Mouse (Mus musculus) midbrain, embryonic 13.5 days (tissue): ENCODE measurements around the gene Csad. TPM values are rescaled to one million over a fixed set of nuclear protein-coding genes. Genes with fewer than 3 reads are reported as not detected.
"Not testable (repeated sequence)": the region's sequence is repeated elsewhere in the genome, so short reads cannot be mapped to it uniquely, and the experiment has no call there.

Experiments
- ATAC-seq: fragments of 200-750 bp; cut with Nextera tagmentation; 2 replicates; pipeline ENCODE4 v1.8.0; 2017; ENCODE audit warnings: mild to moderate bottlenecking, moderate TSS enrichment, moderate library complexity
- H3K27ac ChIP-seq: fragments of 300-500 bp; sonication (generic); 2 replicates; pipeline ENCODE4 v1.5.1; 2015; ENCODE audit warnings: inconsistent platforms, mild to moderate bottlenecking, moderate library complexity
- H3K27me3 ChIP-seq: fragments of 300-500 bp; sonication (generic); 2 replicates; pipeline ENCODE4 v1.6.1; 2015; ENCODE audit warnings: mild to moderate bottlenecking, inconsistent platforms
- H3K36me3 ChIP-seq: fragments of 300-500 bp; sonication (generic); 2 replicates; pipeline ENCODE4 v1.6.1; 2015; ENCODE audit warnings: mild to moderate bottlenecking, inconsistent platforms
- H3K4me1 ChIP-seq: fragments of 300-500 bp; sonication (generic); replicated peaks from 2 replicates; pipeline ENCODE4 v1.6.1; 2015; ENCODE audit warnings: inconsistent platforms
- H3K4me2 ChIP-seq: fragments of 300-500 bp; sonication (generic); replicated peaks from 2 replicates; pipeline ENCODE4 v1.6.1; 2015; ENCODE audit warnings: moderate library complexity, mild to moderate bottlenecking, inconsistent platforms
- H3K4me3 ChIP-seq: fragments of 300-500 bp; sonication (generic); replicated peaks from 2 replicates; pipeline ENCODE4 v1.5.1; 2015; ENCODE audit warnings: mild to moderate bottlenecking, inconsistent platforms
- H3K9ac ChIP-seq: fragments of 300-500 bp; sonication (generic); replicated peaks from 2 replicates; pipeline ENCODE4 v1.6.1; 2015; ENCODE audit warnings: mild to moderate bottlenecking, inconsistent platforms
- H3K9me3 ChIP-seq: fragments of 300-500 bp; sonication (generic); 2 replicates; pipeline ENCODE4 v1.6.1; 2016; ENCODE audit warnings: mild to moderate bottlenecking, inconsistent platforms
- WGBS: fragments of 180-500 bp; shearing (Covaris S2); methylation state at CpG from one replicate; pipeline ENCODE4 v1.1.7; 2015; 5-methylcytosine and 5-hydroxymethylcytosine counted together
- polyA plus RNA-seq: library from polyadenylated mRNA; unstranded; fragments of >200 nt; fragmentation: Nextera tagmentation; extraction: Ambion mirVana; gene quantifications from 2 replicates; pipeline ENCODE4 v1.2.1, GENCODE M21; 2015

Gene Csad
- polyA plus RNA-seq, 1 experiment from 2014 or later: 37.9 TPM

- ATAC-seq: no peak
- WGBS: 82% methylated on average over 17 of the region's 17 CpGs
- H3K27me3 ChIP-seq: peaks cover 8% of the 10 kb centered on the region; the same call in 1 of the 2 replicates
Measured at GRCm38 (mm10) chr15:102230408-102231321, 26.1 kb upstream of the Csad start.

GRCm38 (mm10) chr15:102225619-102226018 lies 21.1 kb upstream of the Csad start:
- ATAC-seq, H3K27ac ChIP-seq, H3K9ac ChIP-seq, H3K36me3 ChIP-seq, H3K4me3 ChIP-seq, H3K4me2 ChIP-seq, H3K9me3 ChIP-seq: not testable (repeated sequence)
- 79% methylated on average over 6 of the region's 6 CpGs for WGBS
- Histone ChIP-seq H3K4me1 (peaks cover 12% of the 10 kb centered on the region), H3K27me3 (peaks cover 41% of the 10 kb centered on the region)

More at GRCm38 (mm10) chr15:102230408-102231321, 26.1 kb upstream of the Csad start:
- Histone ChIP-seq H3K4me1 (peaks cover 7% of the 10 kb centered on the region), H3K9ac (no peak overlapping the region), H3K4me2 (no peak overlapping the region), H3K36me3 (no peaks in the 10 kb centered on the region), H3K27ac (no peak overlapping the region), H3K9me3 (no peaks in the 10 kb centered on the region), H3K4me3 (no peak overlapping the region)

- Histone ChIP-seq H3K4me2 (peak overlapping the region; percentile 83), H3K27me3 (peaks cover 41% of the 10 kb centered on the region), H3K4me3 (peak overlapping the region; percentile 42), H3K9ac (peak overlapping the region; percentile 67), H3K36me3 (no peaks in the 10 kb centered on the region), H3K4me1 (peaks cover 12% of the 10 kb centered on the region), H3K9me3 (no peaks in the 10 kb centered on the region), H3K27ac (no peak overlapping the region)
- no peak for ATAC-seq
- WGBS: 20% methylated on average over 21 of the region's 21 CpGs
Measured at GRCm38 (mm10) chr15:102224992-102225617, 20.6 kb upstream of the Csad start.

- Histone ChIP-seq H3K27me3 (peaks cover 41% of the 10 kb centered on the region), H3K4me2 (peak overlapping the region; percentile 83), H3K9me3 (no peaks in the 10 kb centered on the region), H3K36me3 (no peaks in the 10 kb centered on the region), H3K9ac (peak overlapping the region; percentile 67), H3K4me1 (peaks cover 12% of the 10 kb centered on the region), H3K4me3 (peak overlapping the region; percentile 42), H3K27ac (no peak overlapping the region)
- WGBS: 3% methylated on average over 43 of the region's 43 CpGs
- peak; percentile 89 for ATAC-seq
Measured at GRCm38 (mm10) chr15:102224186-102224991, 19.9 kb upstream of the Csad start.

GRCm38 (mm10) chr15:102222386-102222785 lies 17.9 kb upstream of the Csad start:
- Histone ChIP-seq H3K9me3 (no peaks in the 10 kb centered on the region), H3K27ac (no peak overlapping the region), H3K4me1 (peaks cover 12% of the 10 kb centered on the region), H3K4me2 (no peak overlapping the region), H3K27me3 (peaks cover 38% of the 10 kb centered on the region), H3K36me3 (peaks cover 4% of the 10 kb centered on the region; the same call in 1 of the 2 replicates), H3K9ac (no peak overlapping the region), H3K4me3 (no peak overlapping the region)
- WGBS: 63% methylated on average over 10 of the region's 10 CpGs
- no peak for ATAC-seq

GRCm38 (mm10) chr15:102217325-102217724 lies 12.8 kb upstream of the Csad start:
- Histone ChIP-seq H3K9me3 (no peaks in the 10 kb centered on the region), H3K27ac (no peak overlapping the region), H3K4me1 (no peaks in the 10 kb centered on the region), H3K27me3 (peaks cover 2% of the 10 kb centered on the region), H3K4me3 (no peak overlapping the region), H3K36me3 (peaks cover 49% of the 10 kb centered on the region), H3K9ac (no peak overlapping the region), H3K4me2 (no peak overlapping the region)
- peak; percentile 45; the same call in 1 of the 2 replicates for ATAC-seq
- WGBS: 89% methylated on average over 7 of the region's 7 CpGs

GRCm38 (mm10) chr15:102216459-102217228 lies 12.1 kb upstream of the Csad start:
- Histone ChIP-seq H3K9me3 (no peaks in the 10 kb centered on the region), H3K27ac (no peak overlapping the region), H3K27me3 (no peaks in the 10 kb centered on the region), H3K4me3 (no peak overlapping the region), H3K36me3 (peaks cover 56% of the 10 kb centered on the region), H3K4me2 (no peak overlapping the region), H3K9ac (no peak overlapping the region), H3K4me1 (no peaks in the 10 kb centered on the region)
- ATAC-seq: no peak; the same call in 1 of the 2 replicates
- WGBS: 86% methylated on average over 16 of the region's 16 CpGs

GRCm38 (mm10) chr15:102215624-102216023 lies 11.1 kb upstream of the Csad start:
- H3K27ac ChIP-seq: no peak overlapping the region
- no peak for ATAC-seq
- H3K27me3 ChIP-seq: no peaks in the 10 kb centered on the region
- H3K4me2 ChIP-seq: no peak overlapping the region
- no peaks in the 10 kb centered on the region for H3K9me3 ChIP-seq
- H3K4me1 ChIP-seq: no peaks in the 10 kb centered on the region
- 82% methylated on average over 6 of the region's 6 CpGs for WGBS
- H3K4me3 ChIP-seq: no peak overlapping the region
- peaks cover 62% of the 10 kb centered on the region for H3K36me3 ChIP-seq
- H3K9ac ChIP-seq: no peak overlapping the region

- no peaks in the 10 kb centered on the region for H3K27me3 ChIP-seq
- no peak for ATAC-seq
- no peak overlapping the region for H3K27ac ChIP-seq
- 48% methylated on average over 2 of the region's 2 CpGs for WGBS
- no peak overlapping the region for H3K4me2 ChIP-seq
- no peak overlapping the region for H3K9ac ChIP-seq
- H3K4me3 ChIP-seq: no peak overlapping the region
- H3K4me1 ChIP-seq: no peaks in the 10 kb centered on the region
- H3K9me3 ChIP-seq: no peaks in the 10 kb centered on the region
- peaks cover 75% of the 10 kb centered on the region for H3K36me3 ChIP-seq
Measured at GRCm38 (mm10) chr15:102214132-102214531, 9.6 kb upstream of the Csad start.

GRCm38 (mm10) chr15:102211895-102212294 lies 7.4 kb upstream of the Csad start:
- ATAC-seq: no peak
- H3K36me3 ChIP-seq: peaks cover 88% of the 10 kb centered on the region
- no peaks in the 10 kb centered on the region for H3K27me3 ChIP-seq
- H3K9me3 ChIP-seq: no peaks in the 10 kb centered on the region
- H3K4me2 ChIP-seq: no peak overlapping the region
- H3K4me3 ChIP-seq: no peak overlapping the region
- H3K27ac ChIP-seq: no peak overlapping the region
- WGBS: 88% methylated on average over 6 of the region's 6 CpGs
- peaks cover 11% of the 10 kb centered on the region for H3K4me1 ChIP-seq
- no peak overlapping the region for H3K9ac ChIP-seq

GRCm38 (mm10) chr15:102210816-102211215 lies 6.3 kb upstream of the Csad start:
- H3K4me3 ChIP-seq: no peak overlapping the region
- no peak overlapping the region for H3K9ac ChIP-seq
- peaks cover 20% of the 10 kb centered on the region for H3K4me1 ChIP-seq
- H3K4me2 ChIP-seq: no peak overlapping the region
- 95% methylated on average over 4 of the region's 4 CpGs for WGBS
- H3K36me3 ChIP-seq: peaks cover 87% of the 10 kb centered on the region
- H3K27ac ChIP-seq: no peak overlapping the region
- no peaks in the 10 kb centered on the region for H3K27me3 ChIP-seq
- no peaks in the 10 kb centered on the region for H3K9me3 ChIP-seq
- ATAC-seq: no peak
